Mouse (Mus musculus): ENCODE results near the gene St3gal6. TPM values are rescaled to one million over a fixed set of nuclear protein-coding genes. Genes with fewer than 3 reads are reported as not detected.

St3gal6 gene
- total and polyA plus RNA-seq, 3 experiments, result 167 to 420 (median 240) TPM

- TF ChIP-seq MAZ (IDR thresholded peaks at IDR 0.05; ENCODE audit: low read depth, low read length) (peak; percentile 93; the same call in 1 of the 2 replicates), BHLHE40 (IDR thresholded peaks at IDR 0.05; ENCODE audit: low read depth, low read length) (peak; percentile 98), SMC3 (IDR thresholded peaks at IDR 0.05; ENCODE audit: low read depth, low read length) (peak; percentile 44), ZMIZ1 (IDR thresholded peaks at IDR 0.05; ENCODE audit: low read depth, low read length) (0 out of 2 replicates have a peak, but pooled peaks have one; percentile 40), ZNF384 (IDR thresholded peaks at IDR 0.05; ENCODE audit: low read depth, low read length) (peak; percentile 89), ZKSCAN1 (IDR thresholded peaks at IDR 0.05; ENCODE audit: borderline replicate concordance, low read depth, low read length) (no peak), USF1 (IDR thresholded peaks at IDR 0.05; ENCODE audit: low read depth, low read length) (peak; percentile 83), MEF2A (IDR thresholded peaks at IDR 0.05; ENCODE audit: borderline replicate concordance, low read depth, low read length) (peak; percentile 100), UBTF (IDR thresholded peaks at IDR 0.05; ENCODE audit: low read depth, low read length) (no peak), JUND (conservative IDR thresholded peaks at IDR 0.05; ENCODE audit: low read depth, low read length) (peak; percentile 97), TCF12 (IDR thresholded peaks at IDR 0.05; ENCODE audit: low read depth, low read length) (peak; percentile 99), MAFK (IDR thresholded peaks at IDR 0.05; ENCODE audit: insufficient replicate concordance, low read length) (peak; percentile 87), KAT2A (IDR thresholded peaks at IDR 0.05; ENCODE audit: insufficient replicate concordance, low read length) (0 out of 2 replicates have a peak, but pooled peaks have one; percentile 62), CHD2 (IDR thresholded peaks at IDR 0.05; ENCODE audit: low read length) (peak; percentile 95), RAD21 (IDR thresholded peaks at IDR 0.05; ENCODE audit: low read depth, low read length) (peak; percentile 21), ETS1 (conservative IDR thresholded peaks at IDR 0.05; ENCODE audit: low read depth, low read length) (peak; percentile 100), SIN3A (IDR thresholded peaks at IDR 0.05; ENCODE audit: low read length) (peak; percentile 94; the same call in 1 of the 2 replicates), TBP (conservative IDR thresholded peaks at IDR 0.05; ENCODE audit: low read depth, low read length) (peak; percentile 73), E2F4 (IDR thresholded peaks at IDR 0.05; ENCODE audit: insufficient replicate concordance, low read depth, low read length) (peak; percentile 70; the same call in 1 of the 2 replicates), CTCF (conservative IDR thresholded peaks at IDR 0.05 in 1 of 2, IDR thresholded peaks at IDR 0.05 in 1 of 2; ENCODE audit: low read depth in 2 of 2, low read length in 2 of 2) (no peak), NELFE (IDR thresholded peaks at IDR 0.05; ENCODE audit: low read depth, low read length) (no peak)
These were observed 25.9 kb downstream of the St3gal6 start (continued) for GRCm38 (mm10) chr16:58497886-58498713.

- dilution Hi-C loops (cut with MboI; ENCODE audit: extremely low pct_ligation_motif_present, extremely low pct_unique_long_range_greater_than_20kb, low sequenced_read_pairs), result no loop called here
- no peak overlapping the region for H3K4me2 ChIP-seq (ENCODE audit: insufficient read depth, low read depth, poor library complexity, severe bottlenecking)
- H3K9ac ChIP-seq (ENCODE audit: insufficient read depth, low read depth), result peak overlapping the region; percentile 64; the same call in 1 of the 2 replicates
- H3K79me2 ChIP-seq (replicated peaks; ENCODE audit: control insufficient read depth, extremely low read depth, insufficient read depth, poor library complexity, severe bottlenecking), result peaks cover 47% of the 10 kb centered on the region
- no peak for DNase-seq (ENCODE audit: extremely low read depth)
- in situ Hi-C loops (cut with MboI; ENCODE audit: low pct_ligation_motif_present, low pct_unique_long_range_greater_than_20kb, low sequenced_read_pairs), result no loop called here
- no peaks in the 10 kb centered on the region for H3K9me3 ChIP-seq (replicated peaks; ENCODE audit: low read length)
- H3K4me1 ChIP-seq (ENCODE audit: control insufficient read depth in 1 of 2, insufficient read depth in 2 of 2), result peaks cover 29 to 66% of the 10 kb centered on the region in 2 experiments
- no peak overlapping the region for H3K4me3 ChIP-seq (replicated peaks in 1 of 3; ENCODE audit: low read depth in 2 of 3, low read length in 2 of 3, poor library complexity in 1 of 3)
- H3K36me3 ChIP-seq (replicated peaks in 1 of 2; ENCODE audit: control insufficient read depth in 1 of 2, insufficient read depth in 1 of 2, low read length in 1 of 2), result peaks cover 26 to 72% of the 10 kb centered on the region in 2 experiments
- H3K27ac ChIP-seq (ENCODE audit: insufficient read depth, low read depth), result peak overlapping the region; percentile 100
- H3K27me3 ChIP-seq (replicated peaks), result no peaks in the 10 kb centered on the region
- TF ChIP-seq ZKSCAN1 (IDR thresholded peaks at IDR 0.05; ENCODE audit: borderline replicate concordance, low read depth, low read length) (no peak), ZNF384 (IDR thresholded peaks at IDR 0.05; ENCODE audit: low read depth, low read length) (no peak), RAD21 (IDR thresholded peaks at IDR 0.05; ENCODE audit: low read depth, low read length) (no peak), CHD2 (IDR thresholded peaks at IDR 0.05; ENCODE audit: low read length) (no peak), JUN (IDR thresholded peaks at IDR 0.05; ENCODE audit: insufficient read depth, low read depth, low read length) (no peak), ZMIZ1 (IDR thresholded peaks at IDR 0.05; ENCODE audit: low read depth, low read length) (no peak), SIN3A (IDR thresholded peaks at IDR 0.05; ENCODE audit: low read length) (no peak), ETS1 (conservative IDR thresholded peaks at IDR 0.05; ENCODE audit: low read depth, low read length) (no peak), UBTF (IDR thresholded peaks at IDR 0.05; ENCODE audit: low read depth, low read length) (no peak), TBP (conservative IDR thresholded peaks at IDR 0.05; ENCODE audit: low read depth, low read length) (no peak), MAX (IDR thresholded peaks at IDR 0.05; ENCODE audit: low read length) (no peak)
These were observed 27.3 kb downstream of the St3gal6 start for GRCm38 (mm10) chr16:58496791-58497190.

All from CH12.LX (cell line).